Mouse (Mus musculus): ENCODE results near the gene Mapk13. TPM values are rescaled to one million over a fixed set of nuclear protein-coding genes. Genes with fewer than 3 reads are reported as not detected.
A peak's percentile ranks its signal among the peaks of the same experiment; 100 is the strongest.
"Not testable (repeated sequence)": the region's sequence is repeated elsewhere in the genome, so short reads cannot be mapped to it uniquely, and the experiment has no call there.

Mapk13 gene
- under 1 TPM in 1 of 2 experiments, not detected in 1; 0.13 TPM for total RNA-seq (2021)
- long read RNA-seq, experiment 1 = 0 reads
- long read RNA-seq, experiment 2 = 0 reads

- Histone ChIP-seq H3K4me3 (peak within 1 kb of the TSS; percentile 61), H3K27ac (no peak within 1 kb of the TSS)
- no peak for TF ChIP-seq CTCF (IDR thresholded peaks at IDR 0.05)
- DNase-seq = no peak
- intact Hi-C loops (cut with DNase I) = no loop called here
Observed at GRCm38 (mm10) chr17:28769121-28769874, at the start of gene Mapk13. Gene Mapk13 (plus strand): TSS chr17:28769297.

DNA sequence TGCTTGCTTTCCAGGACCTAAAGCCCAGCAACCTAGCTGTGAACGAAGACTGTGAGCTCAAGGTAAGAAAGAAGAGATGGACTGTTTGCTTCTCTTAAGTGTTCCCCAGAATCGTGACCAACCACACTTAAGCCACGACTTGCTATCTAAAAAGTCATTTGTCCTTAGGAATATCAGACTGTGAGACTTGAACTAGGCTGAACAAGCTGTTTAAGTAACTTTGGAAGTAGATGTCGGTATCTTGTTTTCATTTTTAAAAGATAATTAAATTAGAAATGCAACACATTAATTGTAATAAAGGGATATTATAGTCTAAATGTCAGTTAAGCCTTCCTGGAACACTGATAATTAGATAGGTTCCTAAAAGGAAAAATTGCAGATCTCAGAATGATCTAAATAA lies 43.3 kb upstream of the Mapk13 start, which contains the start of gene AC170998.1:
AC170998.1 (plus strand) TSS at position 301 of the 400 bp plus-strand sequence.
- DNase-seq = peak; percentile 2
- TF ChIP-seq CTCF (IDR thresholded peaks at IDR 0.05) = no peak
- intact Hi-C loops (cut with DNase I) = no loop called here

GRCm38 (mm10) chr17:28727511-28727910 lies 41.6 kb upstream of the Mapk13 start:
- H3K4me3 ChIP-seq; intact Hi-C loops (cut with DNase I); H3K27ac ChIP-seq: not testable (repeated sequence)
- DNase-seq = peak; percentile 6

More for the DNA sequence above, 43.3 kb upstream of the Mapk13 start, which contains the start of gene AC170998.1:
- Histone ChIP-seq H3K4me3 (no peak within 1 kb of the TSS), H3K27ac (no peak within 1 kb of the TSS)

DNA sequence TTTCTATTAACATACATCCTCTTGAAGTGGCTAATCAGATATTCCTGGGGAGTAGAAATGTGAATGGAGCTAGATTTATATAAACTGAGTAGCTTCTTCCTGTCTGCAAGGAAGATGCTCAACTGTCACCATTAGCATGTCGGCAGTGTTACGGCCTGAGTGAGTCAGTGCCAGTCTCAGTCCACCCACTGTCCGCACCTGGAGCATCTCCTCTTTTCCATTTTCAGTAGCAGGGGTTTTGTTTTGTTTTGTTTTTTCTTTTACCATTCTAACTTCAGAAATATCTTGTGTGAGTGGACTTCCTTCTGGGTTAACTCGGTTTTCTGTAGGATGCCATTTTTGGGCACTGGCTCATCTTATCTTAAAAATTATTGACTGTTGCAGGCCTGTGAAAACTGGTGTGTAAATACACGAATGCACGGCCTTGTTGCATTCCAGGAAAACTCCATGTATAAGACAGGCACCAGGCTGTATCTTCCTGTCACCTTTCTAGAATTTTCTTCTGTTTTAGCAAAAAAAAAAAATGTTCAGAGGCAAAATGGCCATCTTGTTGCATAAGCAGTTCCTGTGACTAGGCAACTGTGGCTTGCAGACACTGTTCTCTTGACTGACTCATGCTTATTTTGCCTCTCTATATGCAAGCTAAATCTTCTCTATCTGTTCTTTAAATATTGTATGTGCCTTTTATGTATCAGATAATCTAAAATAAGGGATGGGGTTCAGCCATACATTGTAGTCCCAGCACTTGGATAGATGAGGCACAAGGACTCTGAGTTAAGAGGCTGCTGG lies 33.6 kb upstream of the Mapk13 start:
- TF ChIP-seq CTCF (IDR thresholded peaks at IDR 0.05) = no peak
- Histone ChIP-seq H3K27ac (no peak overlapping the region), H3K4me3 (no peak overlapping the region)
- DNase-seq = no peak
- intact Hi-C loops (cut with DNase I) = no loop called here

DNA sequence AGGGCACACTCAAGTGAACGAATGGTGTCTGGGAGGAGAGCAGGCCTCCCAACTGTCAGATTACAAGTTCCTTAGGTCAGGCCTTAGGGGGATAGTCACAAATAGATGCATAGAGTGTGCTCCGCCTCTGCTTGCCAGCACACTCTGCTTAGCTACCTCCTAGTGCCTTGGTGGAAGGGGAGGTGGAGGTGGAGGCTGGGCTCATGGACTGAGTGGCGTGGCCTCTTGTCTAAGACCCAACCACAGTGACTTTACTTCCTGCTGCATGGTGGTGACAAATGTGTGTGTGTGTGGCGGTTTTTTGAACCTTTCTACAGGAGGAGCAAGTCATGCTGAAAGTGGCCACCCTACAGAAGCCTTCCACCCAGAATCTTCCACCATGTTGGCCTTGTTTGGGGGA lies 32.6 kb upstream of the Mapk13 start:
- Histone ChIP-seq H3K4me3 (no peak overlapping the region), H3K27ac (no peak overlapping the region)
- no peak for TF ChIP-seq CTCF (IDR thresholded peaks at IDR 0.05)
- DNase-seq = no peak
- intact Hi-C loops (cut with DNase I) = no loop called here

- H3K4me3 ChIP-seq = no peak overlapping the region
- intact Hi-C loops (cut with DNase I) = no loop called here
- no peak for TF ChIP-seq CTCF (IDR thresholded peaks at IDR 0.05)
- no peak overlapping the region for H3K27ac ChIP-seq
- no peak for DNase-seq
Observed at GRCm38 (mm10) chr17:28737973-28738372, 31.1 kb upstream of the Mapk13 start.

- intact Hi-C loops (cut with DNase I) = no loop called here
- no peak overlapping the region for H3K4me3 ChIP-seq
Observed at GRCm38 (mm10) chr17:28739244-28739643, 29.9 kb upstream of the Mapk13 start.

GRCm38 (mm10) chr17:28743145-28743866 lies 25.8 kb upstream of the Mapk13 start:
- no peak for TF ChIP-seq CTCF (IDR thresholded peaks at IDR 0.05)
- DNase-seq = peak; percentile 73
- Histone ChIP-seq H3K27ac (peak overlapping the region; percentile 35; the same call in 1 of the 2 replicates), H3K4me3 (no peak overlapping the region)
- intact Hi-C loops (cut with DNase I) = no loop called here

More at GRCm38 (mm10) chr17:28739244-28739643, 29.9 kb upstream of the Mapk13 start:
- H3K27ac ChIP-seq = no peak overlapping the region
- no peak for TF ChIP-seq CTCF (IDR thresholded peaks at IDR 0.05)
- no peak for DNase-seq

DNA sequence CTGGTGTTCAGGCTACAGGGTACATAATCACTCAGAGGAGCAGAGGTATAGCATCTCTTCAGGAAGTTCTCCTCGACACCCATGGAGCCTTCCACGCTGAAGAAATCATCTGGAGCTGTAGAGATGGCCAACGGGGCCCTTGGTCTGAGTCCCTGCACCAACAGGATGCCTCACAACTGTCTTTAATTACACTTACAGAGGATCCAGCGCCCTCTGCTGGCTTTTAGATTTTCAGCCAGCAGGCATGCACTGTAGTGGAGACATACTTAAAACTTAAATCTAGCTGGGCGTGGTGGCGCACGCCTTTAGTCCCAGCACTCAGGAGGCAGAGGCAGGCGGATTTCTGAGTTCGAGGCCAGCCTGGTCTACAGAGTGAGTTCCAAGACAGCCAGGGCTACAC lies 25.2 kb upstream of the Mapk13 start:
- peak; percentile 35 for TF ChIP-seq CTCF (IDR thresholded peaks at IDR 0.05)
- H3K4me3 ChIP-seq = no peak overlapping the region
- H3K27ac ChIP-seq = peak overlapping the region; percentile 25; the same call in 1 of the 2 replicates
- intact Hi-C loops (cut with DNase I) = no loop called here
- DNase-seq = no peak

GRCm38 (mm10) chr17:28745773-28746172 lies 23.3 kb upstream of the Mapk13 start:
- intact Hi-C loops (cut with DNase I) = loop anchor here (5.0 kb wide), 1 partner anchor 53 kb away; the partner anchor contains the start of genes Mapk14 and Slc26a8
- TF ChIP-seq CTCF (IDR thresholded peaks at IDR 0.05) = no peak
- DNase-seq = no peak
- peak overlapping the region; percentile 71 for H3K27ac ChIP-seq
- no peak overlapping the region for H3K4me3 ChIP-seq

GRCm38 (mm10) chr17:28748001-28748400 lies 21.1 kb upstream of the Mapk13 start:
- intact Hi-C loops (cut with DNase I) = loop anchor here (5.0 kb wide), 1 partner anchor 56 kb away; the partner anchor contains the start of genes Mapk14 and Slc26a8
- Histone ChIP-seq H3K4me3 (no peak overlapping the region), H3K27ac (no peak overlapping the region)
- no peak for TF ChIP-seq CTCF (IDR thresholded peaks at IDR 0.05)
- DNase-seq = no peak

DNA sequence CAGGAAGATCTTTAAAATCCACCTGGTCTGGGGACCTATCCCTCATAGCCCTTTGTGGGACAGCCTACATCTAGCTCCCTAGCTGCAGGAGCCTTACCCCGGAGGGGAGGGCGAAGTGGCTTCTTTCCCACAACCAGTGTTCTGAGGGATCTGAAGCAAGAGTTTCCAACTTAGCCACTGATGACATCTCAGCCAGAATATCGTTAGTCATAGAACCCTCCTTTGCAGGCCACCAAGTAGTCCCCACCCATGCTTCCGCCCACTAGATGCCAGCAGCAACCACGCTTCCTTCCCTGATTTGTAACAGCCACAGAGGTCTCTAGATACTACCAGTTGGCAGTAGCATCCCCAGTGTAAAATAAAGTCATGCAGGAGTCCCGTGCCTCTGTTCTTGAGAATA lies 18.5 kb upstream of the Mapk13 start:
- Histone ChIP-seq H3K27ac (peak overlapping the region; percentile 16; the same call in 1 of the 2 replicates), H3K4me3 (no peak overlapping the region)
- intact Hi-C loops (cut with DNase I) = no loop called here
- TF ChIP-seq CTCF (IDR thresholded peaks at IDR 0.05) = no peak
- no peak for DNase-seq
